Mouse (Mus musculus) embryo, embryonic 11.5 days (tissue): Measurements from ENCODE around the gene Wt1.

Source experiments
- DNase-seq: peaks from one replicate; pipeline ENCODE4 v3.0.0-alpha.2; 2012; ENCODE audit warnings: low read depth, low spot score

Gene Wt1

DNA sequence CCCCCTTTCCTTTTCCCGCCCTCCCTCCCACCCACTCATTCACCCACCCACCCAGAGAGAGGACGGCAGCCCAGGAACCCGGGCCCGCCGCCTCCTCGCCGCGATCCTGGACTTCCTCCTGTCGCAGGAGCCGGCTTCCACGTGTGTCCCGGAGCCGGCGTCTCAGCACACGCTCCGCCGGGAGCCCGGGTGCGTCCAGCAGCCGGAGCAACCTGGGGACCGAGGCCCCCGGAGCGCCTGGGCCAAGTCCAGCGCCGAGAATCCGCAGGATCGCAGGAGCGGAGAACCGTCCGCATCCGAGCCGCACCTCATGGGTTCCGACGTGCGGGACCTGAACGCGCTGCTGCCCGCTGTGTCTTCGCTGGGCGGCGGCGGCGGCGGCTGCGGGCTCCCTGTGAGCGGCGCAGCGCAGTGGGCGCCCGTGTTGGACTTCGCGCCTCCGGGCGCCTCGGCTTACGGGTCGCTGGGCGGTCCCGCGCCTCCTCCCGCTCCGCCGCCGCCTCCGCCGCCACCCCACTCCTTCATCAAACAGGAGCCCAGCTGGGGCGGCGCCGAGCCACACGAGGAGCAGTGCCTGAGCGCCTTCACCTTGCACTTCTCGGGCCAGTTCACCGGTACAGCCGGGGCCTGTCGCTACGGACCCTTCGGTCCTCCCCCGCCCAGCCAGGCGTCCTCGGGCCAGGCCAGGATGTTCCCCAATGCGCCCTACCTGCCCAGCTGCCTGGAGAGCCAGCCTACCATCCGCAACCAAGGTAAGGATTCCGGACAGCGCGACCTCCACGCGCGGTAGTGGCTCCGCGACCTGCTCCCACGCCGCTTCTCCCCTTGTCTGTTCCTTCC lies 582 bp downstream of the Wt1 start:
- no peak for DNase-seq

DNA sequence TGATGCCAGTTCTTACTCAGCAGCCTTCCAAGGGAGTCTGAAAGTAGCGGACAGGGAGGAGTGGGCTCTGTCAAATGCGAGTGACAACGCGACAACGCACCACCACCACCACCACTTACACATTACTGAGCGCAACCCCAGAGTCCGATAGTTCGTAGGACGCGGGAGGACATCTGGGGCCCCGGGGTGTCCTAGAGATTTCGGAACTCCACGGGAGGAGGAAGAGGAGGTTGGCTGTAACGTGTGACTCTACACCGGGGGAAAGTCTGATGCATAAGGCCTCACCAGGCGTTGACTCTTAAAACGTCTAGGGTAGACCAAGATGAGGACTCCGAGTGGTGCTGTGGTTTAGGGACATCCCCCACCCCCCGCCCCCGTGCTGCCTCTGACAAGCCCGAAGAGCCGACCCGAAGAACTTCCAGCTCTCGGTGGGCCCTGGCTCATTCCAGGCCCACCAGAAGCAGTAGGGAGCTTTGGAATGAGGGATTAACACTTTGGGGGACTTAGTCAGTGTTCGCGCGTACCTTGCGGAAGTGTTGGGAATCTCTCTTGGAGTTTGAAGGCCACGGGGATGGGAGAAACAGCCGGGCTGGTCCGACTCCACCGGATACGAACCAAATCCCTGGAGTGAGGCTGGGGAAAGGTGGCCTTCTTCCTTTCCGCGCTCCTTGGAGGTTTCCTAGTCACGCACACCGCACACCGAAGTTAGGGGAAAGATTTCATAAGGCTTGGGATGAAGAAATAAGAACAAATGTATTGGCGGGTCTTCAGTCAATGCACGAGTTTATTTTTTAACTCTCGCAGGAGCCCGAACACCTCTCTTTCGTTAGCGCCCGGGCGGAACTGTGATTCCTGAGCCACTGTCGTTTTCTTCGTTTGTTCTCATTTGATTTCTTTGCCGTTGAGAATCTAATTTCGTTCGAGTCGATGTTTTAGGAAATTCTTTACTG lies 1.5 kb downstream of the Wt1 start:
- no peak for DNase-seq

DNA sequence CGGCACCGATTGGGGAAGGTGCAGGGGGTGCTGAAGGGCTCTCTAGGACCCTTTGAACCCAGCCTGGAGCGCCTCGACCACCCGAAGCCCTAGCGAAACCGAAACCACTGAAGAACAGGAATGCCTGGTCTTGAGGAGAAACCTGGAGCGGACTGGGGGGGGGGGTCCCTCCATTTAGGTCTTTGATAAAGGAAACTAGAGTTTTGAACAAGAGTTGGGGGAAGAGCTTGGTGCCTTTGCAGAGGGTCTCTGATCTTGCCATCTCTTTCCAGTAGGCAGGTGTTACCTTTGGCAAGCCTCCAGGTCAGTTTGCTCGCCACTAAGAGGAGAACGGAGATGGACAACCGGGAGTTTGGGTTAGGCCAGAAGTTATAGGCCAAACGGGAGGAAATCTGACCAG lies 2.2 kb downstream of the Wt1 start:
- no peak for DNase-seq

DNA sequence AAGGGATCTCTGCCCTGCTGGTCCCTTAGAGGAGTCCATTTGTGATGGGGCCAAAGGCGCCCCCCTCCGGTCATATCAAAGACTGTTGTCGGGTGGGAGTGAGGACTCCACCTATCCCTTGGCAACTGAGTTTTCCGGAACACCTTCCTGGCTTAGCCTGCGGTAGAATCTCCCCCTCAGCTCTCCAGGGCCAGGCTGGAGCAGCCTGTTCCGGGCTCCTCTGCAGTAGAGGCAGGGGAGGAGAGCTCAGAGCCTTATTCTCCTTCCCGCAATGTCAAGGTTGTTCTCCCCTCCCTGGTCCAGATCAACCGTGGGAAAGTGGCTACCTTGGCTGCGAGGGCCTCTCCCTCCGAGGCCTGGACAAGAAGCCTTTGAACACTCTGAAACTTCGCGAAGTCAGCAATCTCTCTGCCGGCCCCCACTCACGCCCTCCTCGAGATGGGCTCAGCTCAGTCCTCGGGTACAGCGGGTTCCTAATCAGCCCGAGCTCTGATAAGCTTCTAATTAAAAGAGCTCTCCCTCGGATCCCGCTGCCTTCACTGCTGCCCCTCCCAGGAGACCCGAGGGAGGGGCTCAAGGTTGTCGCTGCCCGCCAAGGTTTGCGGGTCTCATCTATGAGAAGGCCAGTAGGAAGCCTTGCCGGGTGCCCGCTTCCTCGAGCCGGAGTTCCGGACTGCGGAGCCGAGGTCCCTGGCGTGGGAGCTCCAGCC lies 4.2 kb downstream of the Wt1 start:
- DNase-seq = no peak

DNA sequence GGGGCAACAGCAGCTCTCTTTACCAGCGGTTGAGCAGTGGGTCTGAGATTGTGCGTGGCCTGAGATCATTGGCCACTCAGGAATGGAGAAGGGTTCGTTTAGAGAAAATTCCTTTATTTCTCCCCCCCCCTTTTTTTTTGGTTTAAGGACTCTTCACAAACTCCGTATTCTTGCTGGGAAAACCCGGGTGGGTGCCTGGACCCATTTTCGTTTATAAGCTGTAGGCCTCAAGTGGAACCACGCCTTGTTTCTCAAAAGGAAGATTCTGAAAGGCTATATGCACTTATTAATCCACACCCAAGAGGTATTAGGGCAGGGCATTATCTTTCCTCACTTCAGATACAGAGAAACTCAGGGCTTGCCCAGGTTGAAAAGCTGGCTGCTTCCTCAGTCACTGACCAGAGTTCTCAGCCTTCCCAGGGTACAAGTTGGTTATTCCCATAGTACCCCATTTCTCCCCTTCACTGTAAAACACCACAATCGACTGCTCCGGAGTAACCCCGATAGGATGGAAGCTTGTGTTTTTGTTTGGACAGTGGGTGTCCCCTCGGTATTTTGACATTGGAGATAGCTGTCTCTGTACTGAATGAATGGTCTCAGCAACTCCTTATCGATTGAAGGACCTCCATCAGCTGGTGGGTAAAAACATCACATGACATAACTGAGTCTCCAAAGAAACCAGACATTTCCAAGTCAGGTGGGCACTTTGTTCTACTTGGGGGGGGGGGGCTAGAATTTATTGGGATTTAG lies 4.9 kb downstream of the Wt1 start:
- DNase-seq = no peak

DNA sequence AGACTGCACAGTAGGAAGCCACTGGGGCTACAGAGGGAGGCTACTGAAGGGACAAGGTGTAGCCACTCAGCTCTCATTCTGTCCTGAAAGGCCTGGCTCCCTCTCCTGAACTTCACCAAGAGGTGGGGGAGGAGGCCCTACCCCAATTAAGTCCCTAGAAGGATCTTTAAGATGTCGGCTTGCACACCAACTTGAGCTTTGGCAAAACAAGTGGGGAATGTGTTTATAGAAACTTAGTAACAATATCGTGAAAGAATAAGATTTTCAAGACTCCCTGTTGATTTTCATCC lies 5.4 kb downstream of the Wt1 start:
- no peak for DNase-seq

DNA sequence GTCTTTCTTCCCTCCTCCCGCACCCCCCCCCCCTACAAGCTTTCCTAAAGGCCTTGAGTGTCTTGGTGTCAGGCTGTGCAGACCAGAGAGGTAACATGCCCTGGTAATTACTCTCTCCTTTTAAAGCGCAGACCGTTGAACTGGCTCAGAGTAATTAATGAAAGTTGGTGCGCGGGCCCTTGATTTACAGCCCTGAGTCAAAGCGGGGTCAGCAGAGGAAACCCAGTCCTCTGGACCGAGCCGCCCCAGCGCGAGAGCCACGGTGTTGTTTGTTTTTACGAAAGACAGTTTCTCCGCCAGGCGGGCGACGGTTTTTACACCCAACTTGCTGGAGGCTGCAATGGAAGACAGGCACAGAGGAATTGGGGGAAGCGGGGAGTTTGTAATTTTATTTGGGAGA lies 6.0 kb downstream of the Wt1 start:
- DNase-seq = no peak

DNA sequence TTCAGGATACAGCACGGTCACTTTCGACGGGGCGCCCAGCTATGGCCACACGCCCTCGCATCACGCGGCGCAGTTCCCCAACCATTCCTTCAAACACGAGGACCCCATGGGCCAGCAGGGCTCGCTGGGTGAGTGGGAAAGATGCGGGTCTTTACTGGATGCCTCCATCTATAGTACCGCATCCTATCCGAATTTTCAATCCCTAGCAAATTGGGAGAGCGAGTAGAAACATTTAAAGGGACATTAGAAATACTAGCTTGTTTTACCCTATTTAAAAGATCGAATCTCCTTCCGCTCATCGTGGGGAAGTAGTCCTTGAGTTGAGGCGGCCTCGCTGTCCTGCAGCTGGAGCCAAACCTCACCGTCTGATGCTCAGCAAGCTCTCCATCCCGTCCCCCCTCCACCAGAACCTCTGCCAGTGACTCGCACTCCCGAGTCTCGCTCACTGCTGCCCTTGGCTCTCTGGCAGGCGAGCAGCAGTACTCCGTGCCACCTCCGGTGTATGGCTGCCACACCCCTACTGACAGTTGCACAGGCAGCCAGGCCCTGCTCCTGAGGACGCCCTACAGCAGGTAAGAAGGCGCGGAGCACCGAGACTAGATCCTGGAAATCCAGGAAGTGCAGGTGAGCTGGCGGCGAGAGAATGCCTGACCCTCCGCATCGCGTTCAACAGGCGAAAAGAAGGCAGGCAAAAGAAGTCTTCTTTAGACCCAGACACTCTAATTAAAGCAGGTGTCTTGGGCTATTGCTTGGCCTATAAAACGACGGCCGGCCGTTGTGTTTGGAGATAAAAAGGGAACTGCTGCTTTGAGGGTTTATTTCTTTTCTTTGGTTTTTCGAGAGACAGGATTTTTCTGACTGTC lies 6.8 kb downstream of the Wt1 start:
- DNase-seq = no peak

DNA sequence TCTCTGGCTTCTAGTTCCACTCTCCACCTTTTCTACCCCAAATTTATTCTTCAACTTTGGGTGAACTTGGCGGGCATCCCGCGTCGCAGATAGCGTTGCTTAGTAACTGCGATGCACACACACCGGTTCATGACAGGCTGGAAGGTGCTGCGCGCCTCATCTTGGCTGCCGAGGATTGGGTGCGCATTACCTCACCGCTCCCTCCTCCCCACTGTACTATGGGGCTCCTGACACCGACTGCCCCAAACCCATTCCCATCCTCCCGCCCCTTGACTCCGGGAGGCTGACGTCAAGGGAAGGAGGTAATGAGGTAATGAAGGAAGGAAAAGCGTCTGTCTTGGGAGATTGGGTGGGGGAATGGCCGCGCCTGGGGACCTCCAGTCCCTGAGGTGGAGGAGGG lies 8.0 kb downstream of the Wt1 start:
- DNase-seq = no peak

DNA sequence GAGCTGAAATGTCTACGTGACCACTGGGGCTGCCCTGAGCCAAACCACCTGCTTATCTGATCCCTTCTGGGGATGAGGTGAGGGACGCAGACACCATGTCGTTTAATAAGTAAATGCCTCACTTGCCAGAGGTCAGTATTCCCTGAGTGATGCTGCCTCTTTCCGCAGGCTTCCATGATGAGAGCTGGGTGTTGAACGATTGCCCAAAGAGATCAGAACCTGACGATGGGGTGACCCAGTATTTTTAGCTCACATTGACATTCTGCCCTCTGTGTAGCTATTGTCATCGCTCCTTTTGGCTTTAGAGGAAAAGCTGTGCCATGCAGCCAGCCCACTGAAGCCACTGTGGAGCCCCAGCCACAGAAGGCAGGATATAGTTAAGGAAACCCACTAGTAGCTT lies 13.1 kb downstream of the Wt1 start:
- no peak for DNase-seq

DNA sequence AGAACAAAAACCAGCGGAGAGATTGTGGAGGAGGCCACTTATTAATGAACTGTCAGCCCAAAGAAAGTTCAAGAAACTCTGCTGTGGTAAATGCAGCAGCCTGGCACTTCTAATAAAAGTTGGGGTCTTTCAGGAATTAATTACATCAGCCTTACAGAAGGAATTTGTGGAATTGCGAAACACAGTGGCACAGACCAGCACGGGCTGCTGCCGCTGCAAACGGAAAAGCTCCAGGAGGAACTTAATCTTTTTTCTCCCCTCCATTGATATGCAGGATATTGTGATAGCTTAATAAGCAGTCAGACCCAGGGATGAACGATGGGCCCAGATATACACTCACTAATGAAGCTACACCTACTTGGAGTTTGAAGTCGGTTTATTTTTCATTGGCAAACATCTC lies 15.0 kb downstream of the Wt1 start:
- DNase-seq = no peak

DNA sequence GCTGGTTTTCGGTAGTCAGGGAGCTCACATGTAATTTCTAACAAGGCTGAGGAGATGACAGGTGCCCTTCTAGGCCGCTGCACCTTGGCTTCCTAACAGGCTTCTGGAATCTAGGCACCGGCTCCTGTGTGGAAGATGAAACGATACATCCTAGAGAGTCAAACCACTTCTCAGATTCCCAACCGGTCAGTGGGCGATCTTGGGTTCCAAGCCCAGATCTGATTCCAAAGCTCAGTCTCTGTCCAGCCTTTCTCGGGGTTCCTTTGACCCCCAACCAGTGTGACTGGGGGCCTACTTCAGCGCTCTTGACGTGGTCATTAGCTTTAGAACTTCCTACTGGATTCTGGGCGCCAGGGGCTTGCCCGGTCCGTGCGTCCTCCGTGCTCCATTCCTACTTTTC lies 17.4 kb downstream of the Wt1 start:
- DNase-seq = no peak

DNA sequence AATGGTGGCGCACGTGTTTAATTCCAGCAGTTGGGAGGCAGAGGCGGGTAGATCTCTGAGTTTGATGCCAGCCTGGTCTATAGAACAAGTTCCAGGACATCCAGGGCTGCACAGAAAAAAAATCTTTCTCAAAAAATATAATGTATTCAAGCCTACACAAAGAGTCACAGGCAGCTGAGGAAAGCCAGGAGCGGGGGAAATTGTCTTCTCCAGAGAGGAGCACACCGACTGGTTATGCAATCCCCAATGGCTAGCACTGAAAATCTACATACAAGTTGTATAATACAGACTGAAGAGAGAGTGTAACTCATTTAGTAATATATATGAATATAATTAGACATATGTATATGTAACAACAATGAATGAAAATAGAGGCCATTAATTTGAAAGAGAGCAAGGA lies 25.2 kb downstream of the Wt1 start:
- no peak for DNase-seq

DNA sequence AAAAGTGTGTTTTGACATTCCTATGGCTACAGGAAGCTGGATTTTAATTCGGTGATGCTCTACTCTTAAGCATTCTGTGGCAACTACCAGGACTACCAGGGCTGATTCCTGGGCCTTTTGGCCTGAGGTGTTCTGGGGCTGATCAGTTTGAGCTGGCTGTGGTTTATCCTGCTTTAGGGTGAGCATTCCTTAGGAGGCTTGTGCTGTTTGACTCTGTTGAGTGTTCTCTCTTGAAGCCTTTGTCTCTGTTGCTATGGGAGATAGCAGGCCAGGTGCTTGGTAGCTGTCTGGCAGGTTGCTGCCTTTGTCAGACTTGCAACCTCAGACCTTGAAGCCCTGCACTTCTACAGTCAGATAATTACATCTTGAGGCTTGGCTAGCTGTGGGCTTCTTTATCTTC lies 26.7 kb downstream of the Wt1 start:
- DNase-seq = no peak

DNA sequence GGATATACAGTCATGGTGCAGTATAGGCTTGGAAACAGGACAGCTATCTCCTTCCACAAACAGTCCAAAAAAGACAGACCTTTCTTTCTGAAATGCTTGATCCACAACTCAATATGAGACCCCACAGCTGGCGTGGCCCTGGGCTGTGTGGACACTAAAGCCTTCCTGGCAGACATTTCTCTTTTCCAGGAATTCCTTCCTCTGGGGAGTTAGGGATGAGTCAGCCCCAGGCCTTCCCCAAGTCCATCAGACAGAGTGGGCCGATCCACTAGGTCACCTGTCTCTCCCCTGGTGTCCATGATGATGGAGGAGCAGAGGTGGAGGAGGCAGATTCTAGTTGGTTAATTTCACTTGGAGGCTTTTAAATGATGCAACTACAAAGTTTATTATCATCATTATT lies 34.6 kb downstream of the Wt1 start:
- DNase-seq = no peak

DNA sequence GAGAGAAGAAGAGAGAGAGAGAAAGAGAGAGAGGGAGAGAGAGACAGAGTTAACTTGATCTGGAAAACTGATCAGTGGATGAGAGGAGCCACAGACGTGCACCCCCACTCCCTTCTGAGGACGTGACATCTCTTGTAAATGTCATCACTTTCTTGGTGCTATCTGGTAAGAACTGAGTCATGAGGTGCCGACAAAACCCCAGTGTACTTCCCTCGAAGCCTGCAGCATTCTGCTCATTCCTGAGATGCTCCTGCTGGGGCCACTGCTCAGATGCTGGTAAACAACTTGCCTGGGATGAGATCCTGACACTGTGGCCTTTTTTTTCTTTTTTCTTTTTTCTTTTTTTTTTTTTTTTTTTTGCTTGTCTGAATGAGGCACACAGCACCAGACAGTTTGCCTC lies 36.4 kb downstream of the Wt1 start:
- DNase-seq = no peak

DNA sequence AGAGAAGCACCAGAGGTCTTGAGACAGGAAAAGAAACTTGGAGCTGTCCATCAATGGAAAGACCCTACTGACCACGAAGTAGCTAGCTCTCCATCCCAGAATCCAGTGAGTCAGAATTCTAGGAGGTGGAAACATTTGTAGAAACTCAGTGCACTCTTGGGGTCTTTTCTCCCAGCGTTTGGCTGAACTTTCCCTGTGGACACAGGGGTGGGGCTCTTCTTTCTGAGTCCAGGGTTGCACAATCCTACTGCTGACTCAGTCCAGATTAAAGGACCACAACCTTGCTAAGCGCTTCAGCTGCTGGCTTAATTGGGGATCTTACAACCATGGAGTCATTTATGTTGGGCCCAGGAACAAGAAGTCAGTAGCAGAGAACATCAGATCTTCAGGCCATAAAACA lies 41.8 kb downstream of the Wt1 start:
- no peak for DNase-seq

DNA sequence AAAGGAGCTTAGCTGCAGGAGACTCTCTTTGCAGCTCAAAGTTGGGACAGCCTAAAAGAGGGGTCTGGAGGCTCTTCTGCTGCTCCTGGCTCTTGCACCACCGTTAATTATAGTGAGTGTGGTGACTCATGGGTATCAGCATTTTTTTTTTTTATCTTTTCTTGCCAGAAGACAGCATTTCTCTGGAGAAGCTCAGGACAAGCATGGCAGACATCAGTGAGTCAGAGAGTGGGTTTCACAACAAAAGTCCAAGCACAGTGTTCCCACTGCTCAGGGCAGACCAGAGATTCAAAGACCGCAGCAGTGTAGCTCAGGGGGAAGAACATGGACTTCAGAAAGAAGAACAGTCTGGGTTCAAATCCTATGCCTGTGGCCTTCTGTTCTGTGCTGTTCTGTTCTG lies 47.9 kb downstream of the Wt1 start:
- DNase-seq = no peak

DNA sequence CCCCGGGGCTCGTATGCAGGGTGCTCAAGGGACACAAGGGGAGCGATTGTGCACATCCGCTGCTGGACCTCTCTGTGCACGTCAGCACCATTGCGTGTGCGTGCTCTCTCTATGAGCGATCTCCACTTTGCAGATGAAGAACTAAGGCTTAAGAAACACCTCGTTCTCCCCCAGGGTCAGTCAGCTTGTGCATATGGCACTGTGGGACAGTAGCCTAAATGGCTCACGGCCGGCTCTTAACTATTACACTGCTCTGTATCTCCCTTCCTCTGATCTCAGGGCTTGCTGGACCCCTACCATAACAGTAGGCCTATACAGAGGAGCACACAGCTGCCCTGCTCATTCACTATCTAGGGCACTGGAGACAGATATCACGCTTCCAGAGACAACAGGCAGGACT lies 52.5 kb downstream of the Wt1 start:
- no peak for DNase-seq

DNA sequence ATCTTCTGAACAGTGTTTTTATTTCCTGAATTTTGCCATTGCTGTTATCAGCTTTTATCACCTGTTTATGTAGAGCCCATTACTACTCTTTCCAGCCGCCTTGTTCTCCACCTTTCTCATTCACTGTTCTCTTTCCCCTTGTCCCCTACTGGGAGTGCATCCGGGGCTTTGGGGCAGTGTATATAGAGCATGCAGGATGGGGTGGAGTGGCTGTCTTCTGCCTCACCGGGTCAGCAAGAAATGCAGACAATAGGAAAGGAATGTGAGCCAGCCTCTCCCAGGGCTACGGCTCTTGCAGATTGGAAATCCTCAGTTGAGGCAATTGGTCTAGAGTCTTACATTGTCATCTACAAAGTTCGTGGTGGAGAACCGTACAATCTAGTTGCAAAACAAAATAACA lies 56.2 kb downstream of the Wt1 start:
- DNase-seq = no peak

DNA sequence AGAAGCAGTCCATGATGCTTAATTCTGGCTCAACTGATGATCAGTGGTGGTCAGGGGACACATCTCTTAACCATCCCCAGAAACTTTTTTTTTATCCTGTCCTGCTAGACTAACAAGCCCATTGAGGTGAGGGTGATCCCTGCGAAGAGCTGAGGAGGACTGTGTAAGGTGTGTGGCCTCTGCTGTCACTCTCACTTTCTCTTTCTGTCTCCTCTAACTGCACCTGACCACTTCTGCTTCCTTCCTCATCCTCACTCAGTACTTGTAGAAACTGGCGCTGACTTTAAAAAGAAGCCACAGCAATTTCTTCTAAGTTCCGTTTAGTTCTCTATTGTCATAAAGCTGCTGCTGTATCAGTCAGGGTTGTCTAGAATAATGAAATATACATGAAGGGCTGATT lies 58.8 kb downstream of the Wt1 start:
- DNase-seq = no peak
